Mouse (Mus musculus): ENCODE measurements around the gene Raver2.

The Raver2 gene

DNA sequence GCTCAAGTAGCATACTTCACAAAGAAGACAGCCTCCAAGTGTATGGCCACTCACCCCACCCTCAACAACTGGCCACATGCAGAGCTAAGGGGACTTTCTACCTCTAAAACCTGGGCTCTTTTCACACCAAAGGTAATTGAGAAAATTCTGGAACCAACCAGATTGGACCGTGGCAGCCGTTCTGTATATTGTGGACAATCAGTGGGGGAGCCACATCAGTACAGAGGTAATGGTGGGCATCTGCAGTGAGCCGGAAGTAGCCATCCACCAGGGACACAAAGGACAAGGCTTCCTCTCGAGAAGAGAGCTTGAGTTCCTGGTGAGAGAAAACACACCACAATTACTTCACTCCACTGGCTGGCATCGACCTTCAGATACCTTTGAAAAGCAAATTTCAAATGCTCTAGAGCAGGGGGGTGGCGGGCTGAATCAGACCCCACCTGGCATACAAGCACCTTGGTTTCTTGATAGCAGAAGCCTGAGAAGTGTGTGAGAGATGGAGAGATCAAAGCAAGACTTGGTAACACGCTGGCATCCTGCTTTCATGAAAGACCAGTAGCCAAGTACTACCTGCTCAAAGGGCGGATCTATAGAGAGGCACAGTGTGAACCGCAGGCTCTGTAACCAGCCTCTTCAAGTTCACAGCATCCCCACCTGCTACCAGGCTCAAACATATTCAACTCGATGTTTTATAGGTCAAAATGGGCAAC lies 106.3 kb downstream of the Raver2 start:
- no peak for DNase-seq (ENCODE audit: extremely low spot score, low spot score)

DNA sequence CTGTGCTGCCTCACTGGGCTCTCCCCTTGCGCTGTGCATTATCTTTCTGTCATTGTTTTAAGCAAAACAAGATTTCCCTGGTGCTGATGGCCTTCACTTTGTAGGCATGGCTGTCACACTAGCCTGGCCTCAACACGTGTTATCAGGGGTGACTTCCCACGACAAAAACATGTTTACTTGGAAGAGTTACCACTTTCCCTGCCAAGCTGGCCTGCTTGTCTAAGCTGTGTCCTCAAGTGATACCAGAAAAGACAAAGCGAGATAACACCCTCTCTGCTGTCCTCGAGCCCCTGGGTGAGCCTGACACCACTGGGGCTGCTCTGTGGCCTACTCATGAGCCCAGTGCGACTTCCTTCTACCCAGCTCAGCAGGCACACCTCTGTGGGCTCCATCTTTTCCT lies 107.3 kb downstream of the Raver2 start:
- DNase-seq (ENCODE audit: extremely low spot score, low spot score): no peak

DNA sequence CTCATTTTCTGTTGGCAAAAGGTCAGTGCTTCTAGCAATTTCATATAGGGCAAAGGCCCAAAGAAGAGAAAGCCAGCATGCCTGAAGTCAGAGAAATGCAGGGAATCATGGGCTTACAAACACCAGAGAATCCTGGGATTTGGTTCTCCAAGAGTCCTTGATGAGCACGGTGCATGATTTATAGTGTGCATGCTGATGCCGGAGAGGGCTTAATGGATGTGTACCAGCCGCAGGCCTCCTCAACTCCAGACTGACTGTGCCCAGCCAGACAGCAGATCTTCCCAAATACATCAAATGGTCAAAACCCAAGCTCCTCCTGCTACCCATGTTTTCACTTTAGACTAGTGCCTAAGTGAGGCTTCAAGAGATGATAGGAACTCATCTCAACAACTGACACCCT lies 109.0 kb downstream of the Raver2 start:
- DNase-seq (ENCODE audit: extremely low spot score, low spot score): no peak

DNA sequence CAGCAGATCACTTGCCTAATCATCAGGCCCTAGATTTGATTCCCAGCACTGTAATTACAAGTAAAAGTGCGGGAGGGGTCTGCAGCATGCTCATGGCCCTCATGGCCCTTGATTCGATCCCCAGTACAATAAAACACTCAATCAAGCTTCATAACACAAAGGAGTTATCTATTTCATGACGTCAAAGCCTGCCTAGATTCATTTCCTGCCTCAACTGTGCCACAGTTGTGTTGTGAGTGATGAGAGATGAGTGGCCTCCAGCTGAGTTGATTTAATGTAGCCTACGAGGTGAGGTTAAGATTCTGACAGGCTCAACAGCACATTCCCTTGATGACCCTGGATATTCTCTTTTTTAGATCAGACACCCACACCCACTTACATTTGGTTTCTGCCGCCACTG lies 110.3 kb downstream of the Raver2 start:
- no peak for DNase-seq (ENCODE audit: extremely low spot score, low spot score)

DNA sequence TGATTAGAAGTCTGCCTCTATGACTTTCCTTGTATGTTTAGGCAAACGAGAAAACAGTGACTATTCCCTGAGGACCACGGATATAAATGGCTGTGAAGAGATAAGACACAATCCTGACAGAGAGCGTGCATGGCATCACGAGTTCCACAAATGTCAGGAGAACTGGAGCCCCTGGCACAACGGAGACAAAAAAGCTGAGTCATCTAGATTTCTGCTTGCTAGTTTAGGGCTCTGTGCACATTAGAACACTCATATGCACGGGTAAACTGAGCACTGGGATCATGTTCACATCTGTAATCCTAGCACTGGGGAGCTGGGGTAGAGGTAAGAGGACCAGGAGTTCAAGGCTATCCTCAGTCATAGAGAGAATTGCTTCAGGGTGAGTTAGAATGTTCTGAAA lies 111.1 kb downstream of the Raver2 start:
- no peak for DNase-seq (ENCODE audit: extremely low spot score, low spot score)

DNA sequence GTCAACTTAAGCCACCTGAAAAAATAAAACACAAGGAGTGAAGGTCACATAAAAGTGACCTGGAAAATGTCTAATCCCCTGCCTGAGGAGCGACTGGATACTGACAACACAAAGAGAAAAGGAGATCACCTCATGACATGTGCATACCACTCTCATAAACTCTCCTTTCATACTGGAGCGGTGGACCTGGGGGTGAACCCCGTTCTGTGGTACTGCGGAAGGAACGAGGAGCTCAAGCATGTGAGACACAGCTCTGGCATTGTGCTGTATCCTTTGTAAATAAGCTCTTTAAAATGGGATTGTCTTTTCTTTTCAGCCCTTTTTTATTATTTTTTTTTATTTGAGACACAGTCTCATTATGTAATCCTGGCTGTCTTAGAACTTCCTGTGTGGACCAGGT lies 111.9 kb downstream of the Raver2 start:
- DNase-seq (ENCODE audit: extremely low spot score, low spot score): no peak

DNA sequence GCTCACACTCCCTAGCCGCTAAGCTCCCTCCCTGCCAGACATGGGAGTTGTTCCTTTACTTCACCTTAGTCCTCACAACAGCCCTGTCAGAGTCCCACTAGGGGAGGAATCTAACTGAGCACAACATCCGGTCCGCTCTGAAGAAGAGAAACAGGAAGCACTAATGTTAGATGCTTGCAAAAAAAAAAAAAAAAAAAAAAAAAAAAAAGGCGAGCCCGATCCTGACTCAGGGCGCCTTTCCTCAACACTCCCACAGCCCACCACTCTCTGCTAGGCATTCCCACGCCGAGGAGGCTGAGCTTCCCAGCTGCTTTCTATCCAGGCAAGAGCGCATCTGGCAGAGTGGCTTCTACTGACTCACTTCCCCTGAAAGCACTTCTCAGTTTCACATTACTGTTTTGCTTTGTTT lies 113.8 kb downstream of the Raver2 start:
- no peak for DNase-seq (ENCODE audit: extremely low spot score, low spot score)

DNA sequence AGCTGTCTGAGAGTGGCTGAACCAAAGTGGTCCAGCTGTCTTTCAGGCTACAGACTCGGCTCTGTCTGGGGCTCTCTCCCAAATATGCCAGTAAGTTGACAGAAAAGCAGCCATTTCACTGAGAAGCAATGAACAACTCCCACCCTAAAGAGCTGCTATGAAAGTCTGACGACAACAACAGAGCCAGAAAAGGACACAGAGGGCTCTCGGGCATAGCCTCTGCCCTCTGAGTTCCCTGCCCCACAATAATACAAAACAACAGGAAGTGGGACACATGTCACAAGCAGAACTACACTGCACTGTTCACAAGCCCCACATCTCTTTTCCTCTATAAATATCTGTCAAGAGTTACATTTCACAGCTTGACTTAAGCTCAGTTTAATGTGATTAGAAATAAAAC lies 116.4 kb downstream of the Raver2 start:
- DNase-seq (ENCODE audit: extremely low spot score, low spot score): no peak

DNA sequence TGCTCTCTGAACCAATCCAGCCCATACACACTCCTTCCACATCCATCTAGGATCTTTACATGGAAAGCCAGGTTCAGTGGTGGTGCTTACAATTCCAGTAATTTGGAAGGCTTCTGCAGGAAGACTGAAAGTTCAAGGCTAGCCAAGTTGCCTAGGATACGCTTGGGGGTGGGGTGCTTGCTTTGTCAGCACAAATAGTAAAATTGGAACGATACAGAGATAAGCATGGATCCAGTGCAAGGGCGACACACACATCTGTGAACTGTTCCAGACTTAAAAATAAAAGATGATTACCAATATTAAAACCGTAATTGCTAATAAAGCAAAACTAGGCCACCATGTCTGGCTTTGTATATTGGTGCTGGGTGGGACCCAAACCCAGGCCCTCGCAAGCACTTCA lies 117.8 kb downstream of the Raver2 start:
- DNase-seq (ENCODE audit: extremely low spot score, low spot score): no peak

DNA sequence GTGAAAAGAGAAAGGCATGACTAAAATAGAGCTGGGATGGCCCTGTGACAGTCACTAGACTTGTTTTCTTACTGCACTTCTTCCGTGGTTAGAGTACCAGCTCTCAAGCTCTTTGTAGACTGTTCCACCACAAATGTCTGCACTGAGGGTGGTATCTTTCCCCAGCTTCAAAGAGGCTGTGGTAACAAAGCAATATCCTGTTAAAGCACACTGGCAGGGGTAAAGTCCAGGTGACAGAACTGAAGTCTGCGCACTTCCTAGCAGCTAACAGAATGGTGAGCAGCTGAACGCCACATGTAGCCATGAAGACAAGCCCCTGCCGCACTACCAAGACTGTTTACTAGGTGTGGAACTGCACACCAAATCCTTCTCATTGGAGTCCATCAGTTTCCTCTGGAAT lies 118.6 kb downstream of the Raver2 start:
- no peak for DNase-seq (ENCODE audit: extremely low spot score, low spot score)

DNA sequence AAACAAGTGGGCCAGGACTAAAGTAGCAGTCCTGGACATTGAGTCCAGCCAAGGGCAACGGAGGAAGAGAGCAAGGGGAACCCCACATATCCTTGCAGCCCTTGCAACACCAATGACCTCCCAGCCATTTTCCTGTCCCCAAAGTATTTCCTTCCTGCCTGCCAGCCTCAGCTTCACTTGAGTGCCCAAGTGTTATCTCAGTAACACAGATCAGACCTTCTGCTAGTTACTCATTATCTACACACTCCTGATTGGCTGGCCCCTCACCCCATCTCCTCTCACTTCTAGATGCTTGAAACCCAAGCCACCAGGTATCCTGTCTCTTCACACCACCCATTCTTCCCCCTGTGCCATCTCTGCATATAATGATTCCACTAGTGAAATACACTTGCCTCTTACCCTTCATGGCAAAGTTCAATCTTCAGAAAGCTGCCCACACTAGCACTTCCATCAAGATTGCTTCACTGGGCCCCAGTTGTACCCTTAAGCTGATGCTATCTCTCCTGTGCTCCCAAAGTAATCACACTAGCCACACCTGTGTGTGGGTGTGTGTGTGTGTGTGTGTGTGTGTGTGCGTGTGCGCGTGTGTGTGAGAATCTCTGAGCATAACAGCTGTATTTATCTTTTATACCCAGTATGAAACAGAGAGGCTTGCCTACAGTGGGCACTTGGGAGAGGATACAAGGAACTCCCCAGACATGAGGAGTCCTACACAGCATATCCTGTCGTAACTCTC lies 123.6 kb downstream of the Raver2 start:
- no peak for DNase-seq (ENCODE audit: extremely low spot score, low spot score)

DNA sequence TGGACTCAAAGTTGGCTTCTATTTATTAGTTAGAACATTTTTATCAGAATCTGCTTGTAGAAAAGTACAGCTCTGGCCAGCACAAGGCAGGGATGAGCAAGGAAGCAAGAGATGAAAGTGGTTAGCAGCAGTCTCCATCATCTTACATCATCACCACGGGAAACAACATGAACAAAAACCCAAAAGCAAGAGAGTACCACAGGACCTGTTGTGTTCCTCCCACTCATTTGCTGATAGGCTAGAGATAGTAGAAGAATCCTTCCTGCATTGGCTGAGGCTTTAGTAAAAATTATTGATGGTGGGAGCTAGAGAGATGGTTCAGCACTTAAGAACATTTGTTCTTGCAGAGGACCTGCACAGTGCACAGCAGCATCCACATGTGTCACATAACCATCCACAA lies 125.4 kb downstream of the Raver2 start:
- DNase-seq (ENCODE audit: extremely low spot score, low spot score): no peak

DNA sequence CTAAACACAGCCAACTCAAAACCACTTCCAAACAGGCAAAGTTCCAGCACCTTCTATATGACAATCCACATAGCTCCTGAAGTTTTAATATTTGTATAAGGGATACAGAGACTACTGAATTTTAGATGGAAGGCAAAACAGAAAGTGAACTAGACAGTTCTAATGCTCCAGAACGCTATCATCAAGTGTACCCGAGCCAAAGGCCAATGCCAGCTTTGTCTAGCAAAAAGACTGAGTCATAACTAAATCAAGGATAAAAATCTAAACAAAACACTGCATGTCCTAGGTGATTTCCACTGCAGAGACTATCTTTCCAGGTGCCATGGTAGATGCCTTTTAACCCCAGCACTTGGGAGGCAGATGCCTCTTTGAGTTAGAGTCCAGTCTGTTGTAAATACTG lies 127.6 kb downstream of the Raver2 start:
- DNase-seq (ENCODE audit: extremely low spot score, low spot score): no peak

DNA sequence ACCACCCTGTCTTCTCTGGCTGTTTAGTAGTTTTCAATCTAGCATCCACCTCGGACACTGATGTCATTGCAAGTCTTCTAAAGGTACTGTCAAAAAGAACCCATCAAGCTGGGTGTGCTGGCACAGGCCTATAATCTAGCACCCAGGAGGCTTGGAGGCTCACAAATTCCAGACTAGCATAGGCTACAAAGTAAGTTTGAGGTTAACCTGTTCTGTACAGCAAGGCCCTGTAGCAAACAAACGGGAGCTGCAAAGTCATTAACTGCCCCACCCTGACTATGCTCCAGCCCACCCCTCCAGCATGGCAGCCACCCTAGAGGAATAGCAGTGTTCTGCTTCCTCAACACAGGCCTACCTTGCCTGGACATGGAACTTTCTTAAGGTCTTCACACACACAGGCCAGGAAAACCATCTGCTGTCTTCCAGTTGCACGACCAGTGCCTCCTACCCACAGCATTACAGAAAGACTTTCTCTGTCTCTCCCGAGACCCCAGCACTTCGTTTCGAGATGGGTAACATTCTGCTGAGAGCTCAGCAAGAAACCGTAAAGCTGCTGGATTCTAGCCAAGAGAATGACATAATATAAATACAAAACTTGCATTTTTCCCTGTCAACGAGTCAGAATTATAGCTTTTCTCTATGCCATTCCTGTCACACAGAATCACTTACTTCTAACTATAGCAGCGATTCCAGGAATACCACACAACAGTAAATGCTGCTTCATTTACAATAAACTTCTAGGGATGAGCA lies 128.8 kb downstream of the Raver2 start:
- no peak for DNase-seq (ENCODE audit: extremely low spot score, low spot score)

DNA sequence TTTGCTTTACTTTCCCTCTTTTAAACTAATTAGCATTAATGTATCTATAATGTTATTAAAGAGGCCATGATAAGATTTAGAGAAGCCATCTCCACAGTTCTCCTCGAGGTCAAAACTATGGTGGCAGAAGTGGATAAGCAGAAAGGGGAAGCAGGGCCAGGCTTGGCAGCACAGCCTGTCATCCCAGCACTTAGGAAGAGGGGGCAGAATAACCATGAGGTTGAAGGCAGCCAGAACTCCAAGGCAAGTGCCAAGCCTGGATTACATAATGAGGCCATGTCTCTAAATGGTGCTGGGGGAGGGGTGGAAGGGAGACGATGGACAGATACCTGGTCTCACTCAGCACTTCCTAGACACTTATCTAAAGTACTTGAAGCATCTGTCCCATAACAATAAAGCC lies 129.6 kb downstream of the Raver2 start:
- no peak for DNase-seq (ENCODE audit: extremely low spot score, low spot score)

DNA sequence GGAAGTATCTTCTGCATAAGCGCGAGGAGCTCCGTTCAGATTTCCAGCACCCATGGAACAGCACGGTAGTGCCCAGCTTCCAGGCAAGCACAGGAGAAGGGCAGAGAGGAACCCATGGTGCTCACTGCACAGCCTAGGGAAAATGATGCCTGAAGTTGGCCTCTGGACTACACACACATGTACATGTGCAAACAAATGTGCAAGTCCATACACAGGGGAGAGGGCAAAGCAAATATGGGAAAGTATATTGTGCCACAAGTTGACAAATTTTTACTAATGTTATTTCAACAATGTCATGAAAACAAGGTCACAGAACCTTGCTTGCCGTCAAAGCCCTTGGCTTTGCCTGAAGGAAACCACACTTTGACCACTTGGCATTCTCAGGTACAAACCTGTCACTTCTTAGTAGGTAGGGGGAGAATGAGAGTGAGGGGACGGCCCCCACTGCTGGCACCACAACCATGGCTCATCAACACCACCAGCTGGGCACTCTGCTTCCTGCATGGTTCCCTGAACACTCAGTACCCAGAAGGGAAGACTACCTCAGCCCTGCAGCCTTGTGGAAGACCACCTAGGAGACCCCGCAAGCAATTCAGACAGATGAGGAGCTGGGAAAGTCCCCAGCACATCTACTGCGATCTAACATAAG lies 130.8 kb downstream of the Raver2 start:
- no peak for DNase-seq (ENCODE audit: extremely low spot score, low spot score)
